Mouse (Mus musculus) embryonic fibroblast, embryonic 13.5 days (primary cell): ENCODE data around the gene Il11ra1. TPM values are rescaled to one million over a fixed set of nuclear protein-coding genes. Genes with fewer than 3 reads are reported as not detected.

ENCODE experiments used
- H3K27ac ChIP-seq: 2 replicates; pipeline ENCODE4 v1.5.1; 2012; ENCODE audit warnings: low read length, control low read depth, inconsistent platforms; ENCODE audit not compliant: insufficient read depth
- H3K4me1 ChIP-seq: 2 replicates; pipeline ENCODE4 v1.6.1; 2011; ENCODE audit warnings: low read length; ENCODE audit not compliant: control insufficient read depth, insufficient read depth
- H3K4me3 ChIP-seq: 2 replicates; pipeline ENCODE4 v1.5.1; 2011; ENCODE audit warnings: mild to moderate bottlenecking, control low read depth, low read length; ENCODE audit not compliant: insufficient read depth
- CTCF ChIP-seq: IDR thresholded peaks from 2 replicates; pipeline ENCODE4 v1.5.1; 2011; ENCODE audit warnings: mild to moderate bottlenecking, control low read depth, low read length, moderate library complexity, borderline replicate concordance; ENCODE audit not compliant: insufficient read depth
- POLR2A ChIP-seq: IDR thresholded peaks from 2 replicates; pipeline ENCODE4 v1.6.1; 2011; ENCODE audit warnings: low read depth, mild to moderate bottlenecking, control low read depth, low read length, moderate library complexity
- polyA plus RNA-seq: library from polyadenylated mRNA; stranded (reverse); fragments of >200 nt; gene quantifications from 2 replicates; pipeline ENCODE4 v1.2.4, GENCODE M21; 2011; ENCODE audit warnings: low read depth; ENCODE audit not compliant: missing spikeins, insufficient read length

Il11ra1 gene
- polyA plus RNA-seq, 1 experiment = 97.4 TPM

DNA sequence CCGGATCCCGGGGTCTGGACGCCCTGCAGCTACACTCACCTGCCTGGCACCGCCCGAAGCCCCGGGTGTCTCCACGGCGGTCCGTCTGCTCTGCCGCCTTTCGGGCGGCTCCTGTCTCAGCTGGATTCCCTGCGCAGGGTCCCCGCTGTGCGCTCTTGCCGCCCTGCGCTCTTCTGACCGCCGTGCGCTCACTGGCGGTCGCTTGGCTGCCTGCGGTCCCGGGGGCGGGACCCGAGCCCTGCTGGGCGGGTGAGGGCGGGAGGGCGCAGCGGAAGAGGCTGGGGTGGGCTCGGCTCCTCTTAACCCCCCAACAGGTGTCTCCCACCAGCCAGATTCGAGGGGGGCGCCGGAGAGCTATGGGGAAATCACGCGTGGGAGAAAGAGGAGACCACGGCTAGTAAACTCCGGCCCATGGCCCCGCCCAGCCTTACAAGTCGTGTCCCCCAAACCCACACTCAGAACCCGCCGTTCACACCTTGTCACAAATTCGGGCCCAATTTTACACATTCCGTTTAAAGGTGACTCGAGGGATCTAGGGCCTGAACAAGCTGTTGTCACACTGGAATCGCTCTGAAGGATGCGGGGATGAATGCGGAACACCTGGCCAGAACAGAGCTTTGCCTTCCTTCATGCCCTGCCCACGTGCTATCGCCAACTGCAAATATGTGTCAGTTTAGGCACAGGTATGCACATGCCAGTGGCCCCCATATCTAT, 31.4 kb downstream of the Il11ra1 start, which contains the start of gene Arid3c:
Arid3c (minus strand) TSS at position 91 of the 714 bp plus-strand sequence.
- Histone ChIP-seq H3K27ac (no peak within 1 kb of the TSS), H3K4me1 (no peaks in the 10 kb centered on the region), H3K4me3 (peak within 1 kb of the TSS; percentile 31)
- no peak for TF ChIP-seq POLR2A
- TF ChIP-seq CTCF = no peak

DNA sequence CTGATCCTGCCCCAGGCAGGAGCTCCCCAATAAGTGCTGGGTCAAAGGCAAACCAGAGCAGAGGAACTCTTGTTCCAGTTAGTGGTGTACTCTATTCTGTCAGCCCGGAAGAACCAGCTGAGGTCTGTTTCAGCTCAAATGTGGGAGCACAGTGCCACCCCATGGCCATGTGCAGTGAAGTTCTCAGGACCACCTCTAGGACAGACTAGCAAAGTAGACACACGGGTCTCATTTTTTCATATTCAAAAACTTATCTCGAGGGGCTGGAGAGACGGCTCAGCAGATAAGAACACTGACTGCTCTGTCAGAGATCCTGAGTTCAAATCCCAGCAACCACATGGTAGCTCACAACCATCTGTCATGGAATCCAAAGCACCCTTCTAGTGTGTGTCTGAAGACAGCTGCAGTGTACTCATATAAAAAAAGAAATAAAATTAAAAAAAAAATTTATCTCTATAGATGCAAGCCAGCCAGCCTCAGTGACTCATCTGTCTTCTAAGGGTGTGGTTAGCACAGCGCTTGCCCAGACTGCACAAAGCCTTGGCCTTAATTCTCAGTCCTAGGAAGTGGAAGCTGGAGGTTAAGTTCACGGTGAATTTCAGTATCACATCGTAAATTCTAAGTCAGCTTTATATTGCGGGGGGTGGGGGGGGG, 37.9 kb downstream of the Il11ra1 start:
- H3K4me1 ChIP-seq = 0 out of 2 replicates have a peak, but pooled peaks cover 2% of the 10 kb centered on the region
- peak; percentile 18; the same call in 1 of the 2 replicates for TF ChIP-seq POLR2A
- peak; percentile 80; the same call in 1 of the 2 replicates for TF ChIP-seq CTCF
- no peak overlapping the region for H3K4me3 ChIP-seq
- peak overlapping the region; percentile 81 for H3K27ac ChIP-seq

DNA sequence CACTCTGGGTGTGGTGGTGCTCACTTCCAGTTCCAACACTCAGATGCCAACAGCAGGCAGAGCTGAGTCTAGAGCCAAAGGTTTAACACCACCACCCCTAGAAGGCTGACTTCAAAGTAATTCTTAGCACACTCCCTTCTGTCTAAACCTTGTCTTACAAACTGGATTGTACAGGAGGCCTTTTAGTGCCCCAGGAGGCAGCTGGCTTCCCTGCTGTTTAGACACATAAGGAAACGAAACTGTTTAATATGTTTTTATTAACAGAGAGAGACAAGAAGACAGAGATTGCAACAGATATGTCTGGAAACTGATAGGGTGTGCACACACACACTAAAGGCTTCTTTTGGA, 38.4 kb downstream of the Il11ra1 start:
- Histone ChIP-seq H3K4me1 (0 out of 2 replicates have a peak, but pooled peaks cover 2% of the 10 kb centered on the region), H3K4me3 (no peak overlapping the region), H3K27ac (peak overlapping the region; percentile 81)
- TF ChIP-seq CTCF (no peak), POLR2A (no peak)

DNA sequence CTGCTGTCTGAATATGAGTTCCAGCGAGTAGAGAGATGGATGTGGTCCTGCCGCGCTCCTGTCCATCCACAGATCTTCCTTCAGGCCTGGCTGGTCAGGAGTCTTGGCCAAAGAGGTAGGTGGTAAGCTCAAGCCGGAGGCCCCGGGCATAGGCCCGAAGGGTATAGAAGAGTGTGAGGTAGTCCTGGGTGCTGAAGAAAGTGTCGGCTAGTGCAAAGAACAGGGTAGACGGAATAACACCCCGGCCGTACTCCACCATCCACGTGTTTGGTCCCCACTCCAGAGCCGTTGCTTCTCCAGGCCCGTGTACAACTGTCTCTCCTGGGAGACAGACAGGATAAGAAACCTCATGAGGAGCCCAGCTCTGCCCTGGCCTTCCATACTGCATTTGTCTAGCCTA, 39.5 kb downstream of the Il11ra1 start:
- Histone ChIP-seq H3K4me1 (0 out of 2 replicates have a peak, but pooled peaks cover 2% of the 10 kb centered on the region), H3K27ac (no peak overlapping the region), H3K4me3 (0 out of 2 replicates have a peak overlapping the region, but pooled peaks have one; percentile 86)
- TF ChIP-seq CTCF (no peak), POLR2A (no peak)

DNA sequence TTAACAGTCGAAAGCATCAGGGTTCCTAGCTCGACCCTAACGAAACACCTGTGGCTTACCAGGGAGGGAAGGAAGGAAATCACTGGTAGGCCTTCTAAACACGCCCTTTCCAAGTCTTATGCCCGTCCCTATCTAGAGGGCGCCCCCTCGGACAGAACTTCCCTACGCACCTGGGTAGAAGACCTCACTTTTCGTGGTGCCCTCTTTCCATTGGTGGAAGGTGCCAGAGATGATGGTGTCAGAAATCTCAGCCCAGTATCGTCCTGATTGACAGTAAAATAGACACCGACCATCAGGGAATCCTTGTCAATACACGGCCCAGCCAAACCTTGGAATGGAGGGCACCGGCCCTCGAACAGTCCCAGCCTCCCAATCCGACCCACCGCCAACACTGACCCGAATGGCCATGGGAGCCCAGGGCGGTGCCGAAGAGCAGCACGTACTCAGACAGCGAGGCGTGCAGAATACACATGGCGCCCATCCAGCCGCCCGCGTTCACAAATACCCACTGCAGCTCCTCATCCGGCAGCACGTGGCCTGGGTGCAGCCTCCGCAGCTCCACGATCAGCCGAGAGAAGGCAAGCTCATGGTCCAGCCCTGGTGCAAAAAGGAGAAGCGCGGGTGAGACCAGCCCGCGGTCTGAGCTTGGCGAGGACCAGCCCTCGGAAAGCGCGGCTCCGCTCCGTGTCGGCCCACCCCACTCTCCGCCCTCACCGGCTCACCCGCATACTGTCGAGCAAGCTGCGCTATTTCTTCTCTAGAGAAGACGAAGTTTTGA, 40.8 kb downstream of the Il11ra1 start:
- TF ChIP-seq POLR2A (no peak; the same call in 1 of the 2 replicates), CTCF (no peak)
- H3K27ac ChIP-seq = peak overlapping the region; percentile 60
- H3K4me1 ChIP-seq = 0 out of 2 replicates have a peak, but pooled peaks cover 2% of the 10 kb centered on the region
- peak overlapping the region; percentile 86 for H3K4me3 ChIP-seq

DNA sequence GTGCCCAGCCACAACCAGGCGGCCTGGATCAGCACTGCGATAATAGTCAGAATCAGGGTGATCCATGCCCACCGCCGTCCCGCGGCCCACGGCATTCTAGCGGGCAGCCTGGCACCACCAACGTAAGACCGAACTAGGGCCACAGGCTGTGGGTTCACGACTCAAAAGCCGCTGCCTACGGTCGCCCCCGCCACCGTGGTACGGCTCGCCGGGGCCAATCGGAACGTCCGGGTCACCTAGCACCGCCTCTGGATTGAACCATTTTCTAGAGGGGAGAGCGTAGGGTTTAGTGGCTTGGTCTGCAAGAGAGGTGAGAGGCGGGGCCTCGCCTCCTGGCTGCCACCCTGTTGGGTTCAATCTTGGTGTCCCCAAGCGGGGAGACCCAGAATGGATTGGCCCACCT, 41.4 kb downstream of the Il11ra1 start:
- Histone ChIP-seq H3K4me3 (peak overlapping the region; percentile 86), H3K27ac (peak overlapping the region; percentile 60), H3K4me1 (0 out of 2 replicates have a peak, but pooled peaks cover 2% of the 10 kb centered on the region)
- TF ChIP-seq CTCF (no peak), POLR2A (peak; percentile 98)

DNA sequence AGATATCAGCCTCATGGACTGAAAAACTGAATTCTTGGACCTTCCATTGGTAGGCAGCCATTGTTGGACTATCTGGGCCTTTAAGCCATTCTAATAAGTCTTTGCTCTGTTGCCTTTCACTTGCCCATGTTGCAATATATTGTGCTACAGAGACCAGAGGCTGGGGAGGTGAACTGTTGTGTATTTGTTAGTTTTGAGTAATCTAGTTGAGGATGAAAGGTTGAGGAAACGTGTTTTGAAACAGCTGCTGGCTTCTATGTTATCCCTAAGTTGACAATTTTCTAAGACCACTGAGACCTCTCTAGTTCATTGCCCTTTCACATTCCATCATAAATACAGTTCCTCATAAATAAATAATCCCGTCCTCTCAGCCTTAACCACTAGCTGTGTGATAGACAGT, 44.3 kb downstream of the Il11ra1 start:
- Histone ChIP-seq H3K4me1 (no peaks in the 10 kb centered on the region), H3K27ac (no peak overlapping the region), H3K4me3 (no peak overlapping the region)
- TF ChIP-seq CTCF (no peak), POLR2A (no peak)

DNA sequence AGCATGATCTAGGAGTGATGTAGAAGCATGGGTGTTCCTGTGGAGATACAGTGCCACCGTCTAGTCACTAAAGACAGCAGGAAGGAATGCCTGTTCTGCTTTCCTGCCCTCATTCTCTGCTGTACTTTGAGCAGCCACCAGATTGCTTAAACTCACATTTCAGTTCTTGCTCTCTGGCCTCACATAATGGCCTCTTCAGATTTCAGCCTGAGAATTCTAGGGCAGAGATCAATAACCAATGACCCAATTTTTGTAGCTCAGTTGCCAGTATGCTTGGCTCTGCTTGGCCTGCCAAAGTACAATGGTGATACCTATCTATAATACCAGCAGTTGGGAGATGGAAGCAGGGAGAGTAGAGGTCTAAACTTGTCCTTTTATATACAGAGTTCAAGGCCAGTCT, 45.2 kb downstream of the Il11ra1 start:
- Histone ChIP-seq H3K27ac (no peak overlapping the region), H3K4me1 (no peaks in the 10 kb centered on the region), H3K4me3 (no peak overlapping the region)
- TF ChIP-seq CTCF = no peak
- no peak for TF ChIP-seq POLR2A

DNA sequence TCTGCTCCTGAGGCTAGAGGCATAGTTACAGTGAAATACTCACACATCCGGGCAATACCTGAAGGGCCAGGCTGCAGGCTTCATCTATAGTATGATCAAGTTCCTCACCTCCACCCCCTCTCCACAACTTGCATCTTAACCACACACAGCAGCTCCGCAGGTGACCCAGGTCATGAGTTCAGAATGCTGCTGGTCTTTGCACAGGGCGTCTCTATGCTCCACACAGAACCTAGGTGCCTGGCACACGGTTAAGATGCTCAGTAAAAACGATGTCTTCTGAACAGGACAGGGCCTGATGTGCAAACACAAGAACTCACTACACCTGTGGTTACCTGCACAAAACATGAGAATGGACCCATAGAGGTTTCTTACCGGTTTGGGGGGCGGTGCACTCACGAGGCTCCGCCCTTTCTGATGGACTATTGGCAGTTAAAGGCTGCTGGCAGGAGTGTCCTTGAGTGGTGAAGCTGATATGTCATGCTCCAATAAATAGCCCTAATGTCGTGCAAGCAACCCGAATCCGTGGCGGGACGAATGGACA, 55.1 kb downstream of the Il11ra1 start, which contains the start of gene Galt:
Galt (plus strand) TSS at position 432 of the 541 bp plus-strand sequence.
- Histone ChIP-seq H3K4me1 (no peaks in the 10 kb centered on the region), H3K4me3 (peak within 1 kb of the TSS; percentile 66), H3K27ac (peak within 1 kb of the TSS; percentile 47)
- TF ChIP-seq POLR2A (no peak), CTCF (no peak)
